ENCODE assay signal across 12 mouse cellular contexts in genomic region chr11:53928585-53928984, GRCm38 (mm10).
"Had no signal": no experiment of that assay in that cellular context is flagged by ENCODE, and none has a peak within 500 bp of the region (broad histone marks: within the 10 kb centered on the region; RNA-seq: fewer than 3 reads in every experiment).

No protein-coding gene starts in this region.

- DNase-seq: kidney, adult 11 months; layer of hippocampus, adult 9-11 months; layer of hippocampus, postnatal 36 days; liver; liver, embryonic 13.5 days; liver, postnatal 0 days; thymus, postnatal 14 days had no signal

- H3K9me3 ChIP-seq: limb, embryonic 12.5 days; liver, embryonic 13.5 days; midbrain, embryonic 13.5 days; neural tube, embryonic 15.5 days had no signal

- H3K9ac ChIP-seq: limb, embryonic 12.5 days; liver, embryonic 13.5 days; liver, postnatal 0 days; midbrain, embryonic 13.5 days; neural tube, embryonic 15.5 days had no signal

- H3K4me1 ChIP-seq: limb, embryonic 12.5 days; liver, embryonic 13.5 days; midbrain, embryonic 13.5 days; neural tube, embryonic 15.5 days had no signal

- H3K4me2 ChIP-seq: limb, embryonic 12.5 days; liver, embryonic 13.5 days; midbrain, embryonic 13.5 days; neural tube, embryonic 15.5 days had no signal

- ATAC-seq: liver, postnatal 0 days; midbrain, embryonic 13.5 days had no signal

- H3K36me3 ChIP-seq: limb, embryonic 12.5 days; liver, embryonic 13.5 days; midbrain, embryonic 13.5 days; neural tube, embryonic 15.5 days had no signal

- H3K4me3 ChIP-seq: limb, embryonic 12.5 days; liver, embryonic 13.5 days; midbrain, embryonic 13.5 days; myocyte; neural tube, embryonic 15.5 days had no signal

- H3K27ac ChIP-seq: limb, embryonic 12.5 days; liver, embryonic 13.5 days; midbrain, embryonic 13.5 days; neural tube, embryonic 15.5 days; stomach, postnatal 0 days had no signal

- H3K27me3 ChIP-seq: limb, embryonic 12.5 days; liver, embryonic 13.5 days; midbrain, embryonic 13.5 days; neural tube, embryonic 15.5 days had no signal
